Mouse (Mus musculus): ENCODE measurements around the gene Cfap126. TPM values are rescaled to one million over a fixed set of nuclear protein-coding genes. Genes with fewer than 3 reads are reported as not detected.
"Not testable (repeated sequence)": the region's sequence is repeated elsewhere in the genome, so short reads cannot be mapped to it uniquely, and the experiment has no call there.

The Cfap126 gene
- total and polyA plus RNA-seq, 2 experiments from 2014 or later, result 1.5 to 8.1 TPM

DNA sequence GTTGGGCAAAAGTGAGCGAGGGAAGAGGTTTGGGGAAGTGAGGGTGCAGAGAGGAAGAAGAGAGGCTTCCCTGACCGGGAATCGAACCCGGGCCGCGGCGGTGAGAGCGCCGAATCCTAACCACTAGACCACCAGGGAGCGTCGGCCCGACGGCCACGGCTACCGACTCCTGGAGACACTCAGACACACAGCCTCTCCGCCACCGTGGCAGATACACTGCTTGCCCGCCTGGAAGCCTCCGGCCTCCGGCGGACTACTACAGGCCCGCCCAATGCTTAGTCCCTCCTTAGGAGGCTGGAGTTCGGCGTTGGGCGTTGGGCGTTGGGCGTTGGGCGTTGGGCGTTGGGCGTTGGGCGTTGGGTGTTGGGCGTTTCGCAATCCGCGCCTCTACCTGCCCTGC lies 42.0 kb upstream of the Cfap126 start:
- not testable (repeated sequence) for H3K4me2 ChIP-seq (ENCODE audit: low read depth, low read length, poor library complexity, severe bottlenecking); H3K4me1 ChIP-seq (ENCODE audit: insufficient read depth, low read length); H3K9ac ChIP-seq (replicated peaks; ENCODE audit: low read length, poor library complexity, severe bottlenecking); DNase-seq (ENCODE audit: low spot score); H3K9me3 ChIP-seq (ENCODE audit: low read length); H3K36me3 ChIP-seq (ENCODE audit: insufficient read depth, low read length); H3K4me3 ChIP-seq (ENCODE audit: low read depth, low read length); H3K27ac ChIP-seq (ENCODE audit: low read depth, low read length)
- WGBS, result no CpG with 5 or more reads among the region's 35 CpGs
- peaks cover 12% of the 10 kb centered on the region for H3K27me3 ChIP-seq (ENCODE audit: insufficient read depth, low read length)
- peak; percentile 50 for ATAC-seq (ENCODE audit: low FRiP score)

- H3K4me1 ChIP-seq (ENCODE audit: insufficient read depth, low read length); H3K9ac ChIP-seq (replicated peaks; ENCODE audit: low read length, poor library complexity, severe bottlenecking); H3K4me3 ChIP-seq (ENCODE audit: low read depth, low read length); H3K36me3 ChIP-seq (ENCODE audit: insufficient read depth, low read length); H3K4me2 ChIP-seq (ENCODE audit: low read depth, low read length, poor library complexity, severe bottlenecking); H3K27ac ChIP-seq (ENCODE audit: low read depth, low read length); DNase-seq (ENCODE audit: low spot score); H3K9me3 ChIP-seq (ENCODE audit: low read length): not testable (repeated sequence)
- ATAC-seq (ENCODE audit: low FRiP score), result peak; percentile 35
- no CpG with 5 or more reads among the region's 45 CpGs for WGBS
- peaks cover 12% of the 10 kb centered on the region for H3K27me3 ChIP-seq (ENCODE audit: insufficient read depth, low read length)
Observed at GRCm38 (mm10) chr1:171072217-171072616, 41.5 kb upstream of the Cfap126 start.

DNA sequence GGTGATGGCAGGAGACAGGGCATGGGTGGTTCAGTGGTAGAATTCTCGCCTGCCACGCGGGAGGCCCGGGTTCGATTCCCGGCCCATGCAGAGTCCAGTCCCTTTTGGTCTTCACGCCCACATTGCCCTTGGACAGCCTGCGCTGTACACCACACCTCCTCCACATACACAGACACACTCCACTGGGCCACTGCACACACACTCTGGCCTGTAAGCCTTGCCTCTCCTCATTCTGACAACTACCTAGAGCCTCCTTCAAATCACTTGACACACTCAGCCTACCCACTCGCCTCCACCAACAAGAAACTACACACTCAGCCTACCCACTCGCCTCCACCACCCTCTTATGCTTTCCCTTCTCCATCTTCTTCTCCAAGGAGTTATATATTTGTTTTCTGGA lies 39.4 kb upstream of the Cfap126 start:
- not testable (repeated sequence) for H3K27ac ChIP-seq (ENCODE audit: low read depth, low read length); H3K9ac ChIP-seq (replicated peaks; ENCODE audit: low read length, poor library complexity, severe bottlenecking); H3K4me2 ChIP-seq (ENCODE audit: low read depth, low read length, poor library complexity, severe bottlenecking); H3K9me3 ChIP-seq (ENCODE audit: low read length); DNase-seq (ENCODE audit: low spot score); H3K4me3 ChIP-seq (ENCODE audit: low read depth, low read length); H3K4me1 ChIP-seq (ENCODE audit: insufficient read depth, low read length); H3K36me3 ChIP-seq (ENCODE audit: insufficient read depth, low read length); ATAC-seq (ENCODE audit: low FRiP score)
- WGBS, result 27% methylated on average over 4 of the region's 10 CpGs
- H3K27me3 ChIP-seq (ENCODE audit: insufficient read depth, low read length), result peaks cover 13% of the 10 kb centered on the region

DNA sequence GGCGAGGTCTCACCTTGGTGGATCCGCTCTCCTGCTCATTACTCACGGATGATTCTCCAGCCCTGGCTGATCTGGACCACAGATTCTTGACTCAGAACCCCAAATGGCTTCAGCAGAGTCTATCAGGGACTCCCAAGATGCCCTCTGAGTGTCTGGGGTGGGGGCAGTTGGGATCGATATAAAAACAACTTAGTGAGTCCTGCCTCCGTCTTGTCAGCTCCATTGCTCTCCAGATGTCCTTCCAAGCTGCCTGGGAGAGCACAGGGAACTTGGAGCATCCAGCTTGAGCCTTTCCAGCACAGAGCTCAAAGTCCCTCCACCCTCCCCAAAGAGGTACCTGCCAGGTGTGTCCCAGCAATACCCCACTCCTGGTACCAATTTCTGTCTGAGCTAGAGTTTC lies 37.5 kb upstream of the Cfap126 start:
- 67% methylated on average over 2 of the region's 5 CpGs for WGBS
- H3K4me3 ChIP-seq (ENCODE audit: low read depth, low read length); DNase-seq (ENCODE audit: low spot score); ATAC-seq (ENCODE audit: low FRiP score); H3K27me3 ChIP-seq (ENCODE audit: insufficient read depth, low read length); H3K4me2 ChIP-seq (ENCODE audit: low read depth, low read length, poor library complexity, severe bottlenecking); H3K36me3 ChIP-seq (ENCODE audit: insufficient read depth, low read length); H3K27ac ChIP-seq (ENCODE audit: low read depth, low read length); H3K9me3 ChIP-seq (ENCODE audit: low read length); H3K9ac ChIP-seq (replicated peaks; ENCODE audit: low read length, poor library complexity, severe bottlenecking); H3K4me1 ChIP-seq (ENCODE audit: insufficient read depth, low read length): not testable (repeated sequence)

DNA sequence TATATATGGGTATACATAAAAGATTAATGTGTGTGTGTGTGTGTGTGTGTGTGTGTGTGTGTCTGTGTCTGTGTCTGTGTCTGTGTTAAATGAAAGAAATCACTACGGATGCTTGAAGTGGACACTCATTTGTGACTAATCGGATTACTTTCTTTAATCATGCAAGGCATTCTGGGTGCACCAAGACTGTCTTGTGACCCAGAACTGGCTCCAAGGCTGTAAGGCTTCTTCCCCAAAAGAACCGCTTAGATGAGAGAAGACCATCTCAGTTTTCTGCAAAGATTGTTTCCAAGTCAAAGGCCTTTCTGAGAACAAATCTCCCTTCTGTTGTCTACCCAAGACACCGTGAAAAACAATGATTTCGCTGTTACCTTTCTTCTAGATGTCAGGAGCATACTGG lies 36.5 kb upstream of the Cfap126 start:
- not testable (repeated sequence) for H3K9ac ChIP-seq (replicated peaks; ENCODE audit: low read length, poor library complexity, severe bottlenecking); H3K27me3 ChIP-seq (ENCODE audit: insufficient read depth, low read length); H3K36me3 ChIP-seq (ENCODE audit: insufficient read depth, low read length); H3K4me3 ChIP-seq (ENCODE audit: low read depth, low read length); H3K9me3 ChIP-seq (ENCODE audit: low read length); H3K27ac ChIP-seq (ENCODE audit: low read depth, low read length); ATAC-seq (ENCODE audit: low FRiP score); DNase-seq (ENCODE audit: low spot score); H3K4me2 ChIP-seq (ENCODE audit: low read depth, low read length, poor library complexity, severe bottlenecking); H3K4me1 ChIP-seq (ENCODE audit: insufficient read depth, low read length)
- WGBS, result 32% methylated on average over 5 of the region's 5 CpGs

GRCm38 (mm10) chr1:171077955-171078354 lies 35.8 kb upstream of the Cfap126 start:
- peak; percentile 22 for ATAC-seq (ENCODE audit: low FRiP score)
- DNase-seq (ENCODE audit: low spot score); H3K9me3 ChIP-seq (ENCODE audit: low read length); H3K9ac ChIP-seq (replicated peaks; ENCODE audit: low read length, poor library complexity, severe bottlenecking); H3K27me3 ChIP-seq (ENCODE audit: insufficient read depth, low read length); H3K27ac ChIP-seq (ENCODE audit: low read depth, low read length); H3K4me1 ChIP-seq (ENCODE audit: insufficient read depth, low read length); H3K36me3 ChIP-seq (ENCODE audit: insufficient read depth, low read length): not testable (repeated sequence)
- H3K4me3 ChIP-seq (ENCODE audit: low read depth, low read length), result peak overlapping the region; percentile 19
- WGBS, result 3% methylated on average over 12 of the region's 27 CpGs
- peak overlapping the region; percentile 35 for H3K4me2 ChIP-seq (ENCODE audit: low read depth, low read length, poor library complexity, severe bottlenecking)

- not testable (repeated sequence) for DNase-seq (ENCODE audit: low spot score); H3K4me1 ChIP-seq (ENCODE audit: insufficient read depth, low read length); H3K9me3 ChIP-seq (ENCODE audit: low read length); ATAC-seq (ENCODE audit: low FRiP score); H3K27ac ChIP-seq (ENCODE audit: low read depth, low read length); H3K9ac ChIP-seq (replicated peaks; ENCODE audit: low read length, poor library complexity, severe bottlenecking); H3K36me3 ChIP-seq (ENCODE audit: insufficient read depth, low read length); H3K27me3 ChIP-seq (ENCODE audit: insufficient read depth, low read length)
- H3K4me3 ChIP-seq (ENCODE audit: low read depth, low read length), result peak overlapping the region; percentile 19
- WGBS, result 19% methylated on average over 11 of the region's 12 CpGs
- peak overlapping the region; percentile 32; the same call in 1 of the 2 replicates for H3K4me2 ChIP-seq (ENCODE audit: low read depth, low read length, poor library complexity, severe bottlenecking)
Observed at GRCm38 (mm10) chr1:171078419-171078818, 35.3 kb upstream of the Cfap126 start.

DNA sequence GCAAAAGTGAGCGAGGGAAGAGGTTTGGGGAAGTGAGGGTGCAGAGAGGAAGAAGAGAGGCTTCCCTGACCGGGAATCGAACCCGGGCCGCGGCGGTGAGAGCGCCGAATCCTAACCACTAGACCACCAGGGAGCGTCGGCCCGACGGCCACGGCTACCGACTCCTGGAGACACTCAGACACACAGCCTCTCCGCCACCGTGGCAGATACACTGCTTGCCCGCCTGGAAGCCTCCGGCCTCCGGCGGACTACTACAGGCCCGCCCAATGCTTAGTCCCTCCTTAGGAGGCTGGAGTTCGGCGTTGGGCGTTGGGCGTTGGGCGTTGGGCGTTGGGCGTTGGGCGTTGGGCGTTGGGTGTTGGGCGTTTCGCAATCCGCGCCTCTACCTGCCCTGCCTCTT lies 34.4 kb upstream of the Cfap126 start:
- H3K4me2 ChIP-seq (ENCODE audit: low read depth, low read length, poor library complexity, severe bottlenecking); H3K27ac ChIP-seq (ENCODE audit: low read depth, low read length); H3K36me3 ChIP-seq (ENCODE audit: insufficient read depth, low read length); DNase-seq (ENCODE audit: low spot score); H3K4me1 ChIP-seq (ENCODE audit: insufficient read depth, low read length); H3K27me3 ChIP-seq (ENCODE audit: insufficient read depth, low read length); H3K4me3 ChIP-seq (ENCODE audit: low read depth, low read length); H3K9ac ChIP-seq (replicated peaks; ENCODE audit: low read length, poor library complexity, severe bottlenecking); H3K9me3 ChIP-seq (ENCODE audit: low read length): not testable (repeated sequence)
- ATAC-seq (ENCODE audit: low FRiP score), result peak; percentile 29
- 0% methylated on average over 1 of the region's 35 CpGs for WGBS

DNA sequence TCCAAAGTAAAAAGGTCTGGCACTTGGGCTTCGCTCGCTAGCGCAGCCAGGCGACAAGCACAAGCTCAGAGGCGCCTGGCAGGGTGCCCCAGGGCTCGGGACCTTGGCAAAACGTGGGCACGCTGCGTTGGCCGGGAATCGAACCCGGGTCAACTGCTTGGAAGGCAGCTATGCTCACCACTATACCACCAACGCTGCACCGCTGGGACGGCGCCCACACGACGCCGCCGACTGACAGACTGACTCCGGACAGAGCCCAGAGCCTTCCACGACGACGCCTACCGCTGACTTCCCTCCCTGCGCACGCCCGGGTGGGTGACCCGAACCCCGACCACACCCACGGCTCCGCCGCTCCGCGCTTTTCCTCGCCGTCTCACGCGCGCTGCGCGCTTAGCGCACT lies 33.9 kb upstream of the Cfap126 start:
- H3K4me1 ChIP-seq (ENCODE audit: insufficient read depth, low read length); H3K27me3 ChIP-seq (ENCODE audit: insufficient read depth, low read length); H3K36me3 ChIP-seq (ENCODE audit: insufficient read depth, low read length); H3K9me3 ChIP-seq (ENCODE audit: low read length); H3K4me3 ChIP-seq (ENCODE audit: low read depth, low read length); H3K27ac ChIP-seq (ENCODE audit: low read depth, low read length); H3K4me2 ChIP-seq (ENCODE audit: low read depth, low read length, poor library complexity, severe bottlenecking); DNase-seq (ENCODE audit: low spot score); H3K9ac ChIP-seq (replicated peaks; ENCODE audit: low read length, poor library complexity, severe bottlenecking): not testable (repeated sequence)
- peak; percentile 35 for ATAC-seq (ENCODE audit: low FRiP score)
- WGBS, result no CpG with 5 or more reads among the region's 43 CpGs
